Mouse (Mus musculus) heart, postnatal 0 days (tissue): ENCODE results near the gene Il10rb.

Experiments
- CTCF ChIP-seq: IDR thresholded peaks from 2 replicates; pipeline ENCODE4 v1.5.1; 2016; ENCODE audit warnings: antibody characterized with exemption, control low read depth, low read depth
- EP300 ChIP-seq: IDR thresholded peaks from 2 replicates; pipeline ENCODE4 v1.6.1; 2016; ENCODE audit warnings: antibody characterized with exemption, low read depth

GRCm38 (mm10) chr16:91362006-91362405 is 44.0 kb upstream of the Il10rb start:
- TF ChIP-seq EP300 (no peak), CTCF (no peak)
